Mouse (Mus musculus) kidney, adult 8-10 months (tissue): ENCODE measurements around the gene Mcoln1.
A peak's percentile ranks its signal among the peaks of the same experiment; 100 is the strongest.

Experiments used
- DNase-seq, 2 experiments: peaks; one replicate each; pipeline ENCODE4 v3.0.0; 2022

The Mcoln1 gene

GRCm38 (mm10) chr8:3500235-3501090 is at the start of gene Mcoln1:
Gene Mcoln1, plus strand, starts transcription at chr8:3500457.
- DNase-seq = peak; percentile 97 to 99

- no peak for DNase-seq
These were observed 49.6 kb upstream of the Mcoln1 start for GRCm38 (mm10) chr8:3450670-3451069.

GRCm38 (mm10) chr8:3451992-3452391 is 48.3 kb upstream of the Mcoln1 start:
- peak; percentile 50 to 59 for DNase-seq

- peak; percentile 39 to 49 for DNase-seq
These were observed 37.0 kb upstream of the Mcoln1 start for GRCm38 (mm10) chr8:3463248-3463647.

- peak; percentile 36 to 53 for DNase-seq
These were observed 35.9 kb upstream of the Mcoln1 start for GRCm38 (mm10) chr8:3464309-3464708.

- DNase-seq = peak; percentile 99 to 100
These were observed 33.0 kb upstream of the Mcoln1 start, which contains the start of gene Pex11g for GRCm38 (mm10) chr8:3467006-3467885. Gene Pex11g, minus strand, starts transcription at chr8:3467680.

- no peak for DNase-seq
These were observed 32.2 kb upstream of the Mcoln1 start for GRCm38 (mm10) chr8:3467886-3468545.

GRCm38 (mm10) chr8:3468838-3469237 is 31.4 kb upstream of the Mcoln1 start:
- no peak for DNase-seq

GRCm38 (mm10) chr8:3470562-3470961 is 29.7 kb upstream of the Mcoln1 start, which contains the start of gene Tex45:
Gene Tex45, plus strand, starts transcription at chr8:3470862.
- DNase-seq = no peak

- DNase-seq = no peak
These were observed 24.4 kb upstream of the Mcoln1 start for GRCm38 (mm10) chr8:3475715-3476429.

GRCm38 (mm10) chr8:3480221-3480785 is 20.0 kb upstream of the Mcoln1 start:
- DNase-seq = no peak

- no peak for DNase-seq
These were observed 18.7 kb upstream of the Mcoln1 start for GRCm38 (mm10) chr8:3481605-3482004.

- DNase-seq = no peak
These were observed 18.0 kb upstream of the Mcoln1 start for GRCm38 (mm10) chr8:3482240-3482740.

- DNase-seq = no peak
These were observed 16.7 kb upstream of the Mcoln1 start for GRCm38 (mm10) chr8:3483546-3483945.

- no peak for DNase-seq
These were observed 15.1 kb upstream of the Mcoln1 start for GRCm38 (mm10) chr8:3485192-3485591.

GRCm38 (mm10) chr8:3492901-3493844 is 7.1 kb upstream of the Mcoln1 start, which contains the start of gene Zfp358:
Gene Zfp358, plus strand, starts transcription at chr8:3493138.
- peak; percentile 56 for DNase-seq

- DNase-seq = no peak
These were observed 6.4 kb upstream of the Mcoln1 start for GRCm38 (mm10) chr8:3493845-3494208.

GRCm38 (mm10) chr8:3495578-3496427 is 4.5 kb upstream of the Mcoln1 start:
- DNase-seq = no peak

GRCm38 (mm10) chr8:3496428-3496748 is 3.9 kb upstream of the Mcoln1 start:
- DNase-seq = no peak

- no peak for DNase-seq
These were observed 1.7 kb upstream of the Mcoln1 start for GRCm38 (mm10) chr8:3498583-3498982.
